Mouse (Mus musculus) liver, embryonic 14.5 days (tissue): ENCODE data around the gene Phkg2.

Source experiments
- CTCF ChIP-seq: IDR thresholded peaks from 2 replicates; pipeline ENCODE4 v1.5.1; 2016; ENCODE audit warnings: antibody characterized with exemption, low read depth, control low read depth
- EP300 ChIP-seq: IDR thresholded peaks from 2 replicates; pipeline ENCODE4 v1.6.1; 2016; ENCODE audit warnings: antibody characterized with exemption, low read depth

DNA sequence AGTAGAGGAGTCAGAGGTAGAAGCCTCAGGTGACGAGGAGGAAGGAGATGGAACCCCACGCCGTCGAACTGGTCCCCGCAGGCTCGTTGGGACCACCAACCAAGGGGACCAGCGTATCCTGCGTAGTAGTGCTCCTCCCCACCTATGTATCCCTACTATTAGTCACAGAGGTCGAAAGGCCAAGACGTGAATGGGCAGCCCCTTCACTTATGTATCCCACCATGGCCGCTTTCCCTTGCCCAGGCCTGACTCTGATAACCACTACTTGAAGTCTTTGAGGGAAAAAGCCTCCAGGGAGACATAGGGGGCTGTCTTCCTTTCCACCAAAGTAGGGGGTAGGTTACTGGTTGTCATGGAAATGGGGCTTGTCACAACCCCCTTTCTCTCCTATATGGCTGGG, 12.6 kb upstream of the Phkg2 start:
- TF ChIP-seq CTCF, result no peak
- no peak for TF ChIP-seq EP300
